26 mouse cellular contexts compared by ENCODE assay signal in the genomic region with DNA sequence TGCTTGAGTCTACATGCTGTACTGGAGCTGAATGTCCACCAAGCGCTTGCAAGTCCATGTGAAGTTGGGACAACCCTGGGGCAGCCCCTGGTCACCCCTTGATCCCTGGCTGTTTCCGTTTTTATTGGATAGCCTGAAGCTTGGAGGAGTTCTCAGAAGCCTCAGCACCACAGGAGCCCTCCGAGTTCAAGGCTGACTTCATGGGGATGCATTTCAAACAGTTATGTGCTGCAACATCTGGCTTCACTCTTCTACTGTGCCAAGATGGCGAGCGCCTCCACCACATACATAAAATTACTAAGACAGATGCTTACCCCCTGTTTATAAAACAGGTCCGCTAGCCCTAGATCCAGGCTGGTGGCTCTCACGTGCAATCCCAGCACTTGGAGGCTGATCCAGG.
"Had no signal": no experiment of that assay in that cellular context is flagged by ENCODE, and none has a peak within 500 bp of the region (broad histone marks: within the 10 kb centered on the region; RNA-seq: fewer than 3 reads in every experiment).

No protein-coding gene starts in this region.

- H3K36me3 ChIP-seq: heart, embryonic 13.5 days; heart, embryonic 15.5 days; hindbrain, embryonic 13.5 days; hindbrain, embryonic 15.5 days; kidney, embryonic 15.5 days; limb, embryonic 13.5 days; liver, embryonic 13.5 days had no signal

- ATAC-seq: hindbrain, postnatal 0 days; intestine, embryonic 16.5 days had no signal

- H3K27ac ChIP-seq: gastrocnemius, adult 2 months; heart, adult 2 months; heart, embryonic 13.5 days; heart, embryonic 15.5 days; hindbrain, embryonic 13.5 days; hindbrain, embryonic 15.5 days; hindbrain, postnatal 0 days; kidney, embryonic 15.5 days; kidney, postnatal 0 days; limb, embryonic 13.5 days; liver, embryonic 13.5 days had no signal

- H3K4me1 ChIP-seq: heart, embryonic 13.5 days; heart, embryonic 15.5 days; hindbrain, embryonic 13.5 days; hindbrain, embryonic 15.5 days; limb, embryonic 13.5 days; liver, embryonic 13.5 days had no signal

- DNase-seq: gastrocnemius, adult 2 months; gastrocnemius, postnatal 10 days; gastrocnemius, postnatal 25 days; heart, adult 2 months; heart, postnatal 4 days; kidney, adult 11 months; kidney, adult 2 months; kidney, adult 9 months; kidney, postnatal 14 days; kidney, postnatal 36 days; layer of hippocampus, adult 9-11 months; layer of hippocampus, postnatal 36 days; left cerebral cortex, postnatal 4 days; liver; liver, embryonic 13.5 days had no signal

- H3K9ac ChIP-seq: heart, embryonic 13.5 days; heart, embryonic 15.5 days; hindbrain, embryonic 13.5 days; hindbrain, embryonic 15.5 days; kidney, embryonic 15.5 days; limb, embryonic 13.5 days; liver, embryonic 13.5 days had no signal

- H3K9me3 ChIP-seq: heart, embryonic 15.5 days; hindbrain, embryonic 13.5 days; hindbrain, embryonic 15.5 days; kidney, embryonic 15.5 days; limb, embryonic 13.5 days; liver, embryonic 13.5 days had no signal

- H3K4me2 ChIP-seq: heart, embryonic 11.5 days; heart, embryonic 13.5 days; heart, embryonic 15.5 days; hindbrain, embryonic 13.5 days; hindbrain, embryonic 15.5 days; kidney, embryonic 15.5 days; limb, embryonic 13.5 days; liver, embryonic 11.5 days; liver, embryonic 13.5 days had no signal

- H3K27me3 ChIP-seq: heart, embryonic 13.5 days; heart, embryonic 15.5 days; hindbrain, embryonic 13.5 days; hindbrain, embryonic 15.5 days; kidney, embryonic 15.5 days; limb, embryonic 13.5 days; liver, embryonic 13.5 days had no signal

- H3K4me3 ChIP-seq: gastrocnemius, adult 2 months; heart, adult 2 months; heart, embryonic 13.5 days; heart, embryonic 15.5 days; hindbrain, embryonic 13.5 days; hindbrain, embryonic 15.5 days; kidney, embryonic 15.5 days; limb, embryonic 13.5 days; liver, embryonic 13.5 days had no signal
